Mouse (Mus musculus): Measurements from ENCODE around the gene Rdm1.
"Not testable (repeated sequence)": the region's sequence is repeated elsewhere in the genome, so short reads cannot be mapped to it uniquely, and the experiment has no call there.

- TF ChIP-seq CTCF (IDR thresholded peaks at IDR 0.05; ENCODE audit: low read depth, low read length) = not testable (repeated sequence)
- TF ChIP-seq POLR2AphosphoS5 (IDR thresholded peaks at IDR 0.05; ENCODE audit: insufficient replicate concordance, low read depth, low read length) = peak; percentile 97; the same call in 1 of the 2 replicates
Measured at GRCm38 (mm10) chr11:101657886-101658750, 31.1 kb downstream of the Rdm1 start.

Data from G1E (cell line).